Mouse (Mus musculus): ENCODE measurements at regions not wholly inside any gene's neighbourhood (a gene's known extent, or its start where the extent isn't known, plus 50 kb on each side); places are given as distances from the start of the nearest gene placed in this dataset.

DNA sequence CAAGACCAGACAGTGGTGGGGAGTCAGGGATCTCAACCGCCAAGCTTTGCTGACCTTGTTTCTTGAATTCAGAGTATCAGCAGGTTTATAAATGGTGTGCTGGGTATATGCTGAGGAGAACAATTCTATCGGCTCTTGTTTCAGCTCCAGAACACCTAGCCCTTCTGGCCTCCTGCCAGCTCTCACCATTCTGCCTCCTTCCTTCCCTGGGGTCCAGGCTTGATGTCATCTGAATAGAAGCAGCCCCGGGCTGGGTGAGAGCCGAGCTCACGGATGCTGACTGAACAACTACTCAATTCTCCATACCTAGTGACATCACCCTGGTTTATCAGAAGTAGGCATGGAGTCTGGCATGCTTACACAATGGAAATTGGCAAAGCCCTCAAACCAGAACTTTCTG, 203.5 kb downstream of the Efnb2 start:
- no peak for ATAC-seq (ENCODE audit: insufficient read depth)
- Histone ChIP-seq H3K9me3 (ENCODE audit: control insufficient read depth, low read length) (no peaks in the 10 kb centered on the region), H3K9ac (replicated peaks) (no peak overlapping the region), H3K36me3 (replicated peaks; ENCODE audit: control insufficient read depth, insufficient read depth, low read depth) (no peaks in the 10 kb centered on the region), H3K4me1 (replicated peaks; ENCODE audit: control insufficient read depth in 2 of 2, insufficient read depth in 2 of 2, low read length in 1 of 2) (no peaks in the 10 kb centered on the region), H3K27ac (no peak overlapping the region), H3K4me3 (ENCODE audit: insufficient read depth in 1 of 2, low read depth in 2 of 2, low read length in 2 of 2) (no peak overlapping the region), H3K27me3 (ENCODE audit: control insufficient read depth, insufficient read depth, low read length) (no peaks in the 10 kb centered on the region), H3K4me2 (ENCODE audit: low read depth) (no peak overlapping the region)
- 68% methylated on average over 5 of the region's 5 CpGs for WGBS (ENCODE audit: insufficient replicate concordance)
- no peak for DNase-seq (ENCODE audit: low read depth in 3 of 3, low spot score in 3 of 3)
- TF ChIP-seq EP300 (IDR thresholded peaks at IDR 0.05; ENCODE audit: low read depth) (no peak), CTCF (IDR thresholded peaks at IDR 0.05; ENCODE audit: low read depth) (no peak)

DNA sequence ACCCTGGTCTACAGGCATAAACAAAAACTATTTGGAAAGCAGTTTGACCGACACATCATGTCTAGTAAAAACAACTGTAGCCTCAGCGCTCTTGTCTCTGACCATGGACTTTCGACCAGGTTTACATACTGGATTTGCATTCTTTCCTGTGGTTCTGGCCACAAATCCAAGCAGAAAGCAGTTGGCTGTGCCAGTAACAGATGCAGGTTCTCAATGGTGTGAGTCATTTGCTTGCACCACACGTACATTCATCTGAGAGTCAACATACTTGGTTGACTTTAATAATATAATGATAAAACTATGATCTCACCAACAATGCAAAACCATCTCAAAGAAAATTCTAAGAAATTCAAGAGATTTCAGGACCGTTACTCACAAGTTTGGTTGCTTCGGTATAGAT, 207.1 kb downstream of the Efnb2 start:
- H3K9me3 ChIP-seq (ENCODE audit: control insufficient read depth, low read length), result no peaks in the 10 kb centered on the region
- ATAC-seq (ENCODE audit: insufficient read depth) (no peak), DNase-seq (ENCODE audit: low read depth in 3 of 3, low spot score in 3 of 3) (no peak)
- no peaks in the 10 kb centered on the region for H3K4me1 ChIP-seq (replicated peaks; ENCODE audit: control insufficient read depth in 2 of 2, insufficient read depth in 2 of 2, low read length in 1 of 2)
- H3K36me3 ChIP-seq (replicated peaks; ENCODE audit: control insufficient read depth, insufficient read depth, low read depth), result no peaks in the 10 kb centered on the region
- no peak overlapping the region for H3K4me3 ChIP-seq (ENCODE audit: insufficient read depth in 1 of 2, low read depth in 2 of 2, low read length in 2 of 2)
- H3K9ac ChIP-seq (replicated peaks), result no peak overlapping the region
- TF ChIP-seq EP300 (IDR thresholded peaks at IDR 0.05; ENCODE audit: low read depth) (no peak), CTCF (IDR thresholded peaks at IDR 0.05; ENCODE audit: low read depth) (no peak)
- no peaks in the 10 kb centered on the region for H3K27me3 ChIP-seq (ENCODE audit: control insufficient read depth, insufficient read depth, low read length)
- H3K27ac ChIP-seq, result no peak overlapping the region
- no peak overlapping the region for H3K4me2 ChIP-seq (ENCODE audit: low read depth)
- WGBS (ENCODE audit: insufficient replicate concordance), result 64% methylated on average over 6 of the region's 6 CpGs

DNA sequence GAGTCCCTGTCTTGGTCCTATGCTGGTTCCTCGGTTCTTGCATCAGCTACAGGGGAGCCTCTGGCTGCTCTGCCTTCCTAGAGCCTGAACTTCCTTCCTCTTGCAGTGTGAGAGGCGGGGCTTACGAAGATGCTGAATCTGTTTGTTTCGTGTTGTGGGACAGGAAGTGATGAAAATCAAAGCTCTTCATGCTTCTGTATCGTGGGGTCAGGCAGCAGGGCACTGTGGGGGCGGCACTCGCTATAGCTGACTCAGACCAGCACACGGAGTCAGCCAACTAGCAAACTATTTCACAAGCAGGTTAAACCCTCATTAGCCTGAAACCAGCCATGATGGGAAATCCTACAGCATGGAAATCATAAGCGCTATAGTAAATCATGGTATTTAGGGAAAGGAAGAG, 208.8 kb downstream of the Efnb2 start:
- H3K4me1 ChIP-seq (replicated peaks; ENCODE audit: control insufficient read depth in 2 of 2, insufficient read depth in 2 of 2, low read length in 1 of 2), result no peaks in the 10 kb centered on the region
- no peak overlapping the region for H3K9ac ChIP-seq (replicated peaks)
- H3K36me3 ChIP-seq (replicated peaks; ENCODE audit: control insufficient read depth, insufficient read depth, low read depth), result no peaks in the 10 kb centered on the region
- DNase-seq (ENCODE audit: low read depth in 3 of 3, low spot score in 3 of 3), result peak in 1 of 3 experiments; percentile 2
- ATAC-seq (ENCODE audit: insufficient read depth), result 0 out of 2 replicates have a peak, but pooled peaks have one; percentile 26
- no peak overlapping the region for H3K4me3 ChIP-seq (ENCODE audit: insufficient read depth in 1 of 2, low read depth in 2 of 2, low read length in 2 of 2)
- no peak for TF ChIP-seq CTCF (IDR thresholded peaks at IDR 0.05; ENCODE audit: low read depth)
- no peak for TF ChIP-seq EP300 (IDR thresholded peaks at IDR 0.05; ENCODE audit: low read depth)
- WGBS (ENCODE audit: insufficient replicate concordance), result 42% methylated on average over 9 of the region's 9 CpGs
- no peak overlapping the region for H3K27ac ChIP-seq
- H3K9me3 ChIP-seq (ENCODE audit: control insufficient read depth, low read length), result no peaks in the 10 kb centered on the region
- H3K27me3 ChIP-seq (ENCODE audit: control insufficient read depth, insufficient read depth, low read length), result no peaks in the 10 kb centered on the region
- H3K4me2 ChIP-seq (ENCODE audit: low read depth), result no peak overlapping the region

DNA sequence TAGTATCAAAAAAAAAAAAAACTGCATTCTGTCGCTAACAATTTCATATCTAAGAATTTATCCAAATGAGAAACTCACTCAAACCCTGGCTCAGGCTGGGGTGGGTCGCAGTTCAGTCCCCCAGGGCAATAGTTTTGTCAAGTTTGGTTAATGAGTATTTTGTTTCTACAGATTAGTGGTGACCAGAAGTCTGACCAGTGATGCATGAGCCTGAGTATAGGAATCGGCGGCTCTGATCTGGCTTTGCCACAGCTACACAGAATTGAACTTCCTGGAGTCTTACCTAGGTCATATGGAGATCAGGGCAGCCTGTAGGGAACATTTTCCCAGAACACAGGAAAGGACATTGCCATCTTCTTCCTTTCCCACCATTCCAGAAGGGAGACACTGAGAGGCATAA, 212.1 kb downstream of the Efnb2 start:
- WGBS (ENCODE audit: insufficient replicate concordance), result 72% methylated on average over 4 of the region's 4 CpGs
- Histone ChIP-seq H3K4me1 (replicated peaks; ENCODE audit: control insufficient read depth in 2 of 2, insufficient read depth in 2 of 2, low read length in 1 of 2) (no peaks in the 10 kb centered on the region), H3K9me3 (ENCODE audit: control insufficient read depth, low read length) (no peaks in the 10 kb centered on the region), H3K27ac (no peak overlapping the region), H3K9ac (replicated peaks) (no peak overlapping the region), H3K4me3 (ENCODE audit: insufficient read depth in 1 of 2, low read depth in 2 of 2, low read length in 2 of 2) (no peak overlapping the region), H3K36me3 (replicated peaks; ENCODE audit: control insufficient read depth, insufficient read depth, low read depth) (no peaks in the 10 kb centered on the region), H3K4me2 (ENCODE audit: low read depth) (no peak overlapping the region), H3K27me3 (ENCODE audit: control insufficient read depth, insufficient read depth, low read length) (no peaks in the 10 kb centered on the region)
- TF ChIP-seq CTCF (IDR thresholded peaks at IDR 0.05; ENCODE audit: low read depth), result no peak
- TF ChIP-seq EP300 (IDR thresholded peaks at IDR 0.05; ENCODE audit: low read depth), result no peak
- no peak for ATAC-seq (ENCODE audit: insufficient read depth)
- DNase-seq (ENCODE audit: low read depth in 3 of 3, low spot score in 3 of 3), result no peak

- Histone ChIP-seq H3K9ac (replicated peaks) (no peak overlapping the region), H3K4me2 (ENCODE audit: low read depth) (no peak overlapping the region), H3K4me1 (replicated peaks; ENCODE audit: control insufficient read depth in 2 of 2, insufficient read depth in 2 of 2, low read length in 1 of 2) (no peaks in the 10 kb centered on the region), H3K4me3 (ENCODE audit: insufficient read depth in 1 of 2, low read depth in 2 of 2, low read length in 2 of 2) (no peak overlapping the region), H3K27ac (no peak overlapping the region), H3K27me3 (ENCODE audit: control insufficient read depth, insufficient read depth, low read length) (no peaks in the 10 kb centered on the region), H3K36me3 (replicated peaks; ENCODE audit: control insufficient read depth, insufficient read depth, low read depth) (no peaks in the 10 kb centered on the region), H3K9me3 (ENCODE audit: control insufficient read depth, low read length) (no peaks in the 10 kb centered on the region)
- TF ChIP-seq EP300 (IDR thresholded peaks at IDR 0.05; ENCODE audit: low read depth), result no peak
- no peak for TF ChIP-seq CTCF (IDR thresholded peaks at IDR 0.05; ENCODE audit: low read depth)
- WGBS (ENCODE audit: insufficient replicate concordance), result 57% methylated on average over 6 of the region's 6 CpGs
- DNase-seq (ENCODE audit: low read depth in 3 of 3, low spot score in 3 of 3) (no peak), ATAC-seq (ENCODE audit: insufficient read depth) (no peak)
Measured at GRCm38 (mm10) chr8:8441568-8441967, 219.5 kb downstream of the Efnb2 start.

All from liver, embryonic 14.5 days (tissue).